Mouse (Mus musculus) stomach, embryonic 14.5 days (tissue): ENCODE results near the gene Best3. TPM values are rescaled to one million over a fixed set of nuclear protein-coding genes. Genes with fewer than 3 reads are reported as not detected.

Source experiments
- ATAC-seq: fragments of 200-750 bp; cut with Nextera tagmentation; 2 replicates; pipeline ENCODE4 v1.8.0; 2017; ENCODE audit warnings: low read depth, moderate TSS enrichment; ENCODE audit not compliant: insufficient number of reproducible peaks, insufficient read depth, low FRiP score
- H3K27ac ChIP-seq: fragments of 300-500 bp; sonication (generic); 2 replicates; pipeline ENCODE4 v1.5.1; 2014; ENCODE audit warnings: mild to moderate bottlenecking, low read length, moderate library complexity, mixed read lengths
- H3K27me3 ChIP-seq: fragments of 300-500 bp; sonication (generic); 2 replicates; pipeline ENCODE4 v1.6.1; 2014; ENCODE audit warnings: low read length, control low read depth, mixed read lengths; ENCODE audit not compliant: control insufficient read depth, insufficient read depth
- H3K36me3 ChIP-seq: fragments of 300-500 bp; sonication (generic); 2 replicates; pipeline ENCODE4 v1.6.1; 2014; ENCODE audit warnings: mild to moderate bottlenecking, control low read depth, low read length, moderate library complexity, mixed read lengths; ENCODE audit not compliant: control insufficient read depth, insufficient read depth
- H3K4me1 ChIP-seq: fragments of 300-500 bp; sonication (generic); 2 replicates; pipeline ENCODE4 v1.6.1; 2014; ENCODE audit warnings: low read length, control low read depth, mixed read lengths; ENCODE audit not compliant: control insufficient read depth, insufficient read depth
- H3K4me2 ChIP-seq: fragments of 300-500 bp; sonication (generic); replicated peaks from 2 replicates; pipeline ENCODE4 v1.6.1; 2014; ENCODE audit warnings: low read depth, low read length, control low read depth
- H3K4me3 ChIP-seq: fragments of 300-500 bp; sonication (generic); 2 replicates; pipeline ENCODE4 v1.5.1; 2014; ENCODE audit warnings: low read depth, low read length, control low read depth
- H3K9ac ChIP-seq: fragments of 300-500 bp; sonication (generic); replicated peaks from 2 replicates; pipeline ENCODE4 v1.6.1; 2014; ENCODE audit warnings: low read depth, mild to moderate bottlenecking, control low read depth, low read length, moderate library complexity, mixed read lengths
- H3K9me3 ChIP-seq: fragments of 300-500 bp; sonication (generic); 2 replicates; pipeline ENCODE4 v1.6.1; 2016; ENCODE audit warnings: low read depth, low read length, control low read depth; ENCODE audit not compliant: control insufficient read depth
- WGBS: fragments of 180-500 bp; shearing (Covaris S2); extraction: QIAGEN DNeasy Blood & Tissue Kit; methylation state at CpG from one replicate; pipeline ENCODE4 v1.1.7; 2014; 5-methylcytosine and 5-hydroxymethylcytosine counted together
- polyA plus RNA-seq: library from polyadenylated mRNA; unstranded; fragments of >200 nt; fragmentation: Nextera tagmentation; extraction: Ambion mirVana; gene quantifications from 2 replicates; pipeline ENCODE4 v1.2.1, GENCODE M21; 2014

Best3 gene
- polyA plus RNA-seq, 1 experiment from 2014 or later, result not detected

DNA sequence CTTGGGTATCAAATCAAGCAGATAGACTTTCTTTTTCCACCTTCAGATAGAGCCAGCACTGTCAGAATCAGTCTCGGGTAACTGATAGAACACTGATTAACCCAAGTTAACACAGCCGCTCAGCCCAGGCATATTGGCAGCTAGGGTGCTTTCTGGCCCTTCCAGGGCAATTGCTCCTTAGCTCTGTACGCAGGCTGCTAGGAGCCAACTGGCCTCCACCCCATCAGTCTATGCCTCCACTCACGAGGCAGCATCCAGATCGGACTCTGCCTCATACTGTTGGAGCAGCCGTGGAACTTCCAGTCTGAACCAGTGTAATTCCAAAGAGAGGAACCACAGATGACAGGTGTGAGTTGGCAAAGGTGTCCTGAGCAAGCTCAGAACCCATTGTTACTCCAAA lies 20.0 kb upstream of the Best3 start:
- 78% methylated on average over 6 of the region's 6 CpGs for WGBS
- no peak for ATAC-seq

DNA sequence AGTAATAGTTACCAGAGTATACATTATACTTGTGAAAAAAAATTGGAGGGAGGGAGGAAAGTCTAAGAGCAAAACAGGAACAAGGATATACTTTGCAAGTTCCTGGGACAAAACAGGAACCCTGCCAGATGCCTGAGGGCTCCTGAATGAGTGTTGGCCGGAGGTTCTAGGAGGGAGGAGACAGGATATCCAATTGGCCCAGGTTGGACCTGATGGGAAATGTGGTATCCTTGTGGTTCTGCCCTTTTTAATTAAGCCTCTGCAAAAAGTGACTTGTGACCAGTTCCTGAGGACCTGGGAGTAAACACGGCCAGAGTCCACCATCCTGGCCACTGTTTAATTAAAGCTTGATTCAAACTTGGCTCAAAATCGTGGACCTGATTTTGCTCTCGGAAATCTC lies 17.4 kb upstream of the Best3 start:
- Histone ChIP-seq H3K4me1 (no peaks in the 10 kb centered on the region), H3K36me3 (no peaks in the 10 kb centered on the region), H3K9me3 (no peaks in the 10 kb centered on the region), H3K4me3 (no peak overlapping the region), H3K9ac (no peak overlapping the region), H3K27me3 (no peaks in the 10 kb centered on the region), H3K27ac (no peak overlapping the region), H3K4me2 (no peak overlapping the region)
- ATAC-seq, result no peak
- WGBS, result 79% methylated on average over 4 of the region's 4 CpGs

More for the DNA sequence above, 20.0 kb upstream of the Best3 start:
- H3K27ac ChIP-seq, result no peak overlapping the region
- no peaks in the 10 kb centered on the region for H3K27me3 ChIP-seq
- H3K36me3 ChIP-seq, result no peaks in the 10 kb centered on the region
- H3K9ac ChIP-seq, result no peak overlapping the region
- no peak overlapping the region for H3K4me2 ChIP-seq
- no peaks in the 10 kb centered on the region for H3K9me3 ChIP-seq
- H3K4me3 ChIP-seq, result no peak overlapping the region
- no peaks in the 10 kb centered on the region for H3K4me1 ChIP-seq

DNA sequence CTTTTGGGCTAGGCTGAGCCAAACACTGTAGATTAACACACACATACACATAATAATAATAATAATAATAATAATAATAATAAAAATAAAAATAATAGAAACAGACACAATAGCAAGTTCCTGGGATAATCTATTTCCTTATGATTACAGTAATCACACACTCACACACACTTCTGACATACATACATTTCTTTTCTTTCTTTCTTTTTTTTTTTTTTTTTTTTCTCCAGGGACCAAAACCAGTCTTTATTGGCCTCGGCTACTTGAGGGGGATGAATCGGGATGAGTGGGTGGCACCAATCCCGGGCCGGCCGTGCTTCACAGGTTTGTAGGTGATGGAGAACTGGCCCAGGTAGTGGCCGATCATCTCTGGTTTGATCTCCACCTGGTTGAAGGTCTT lies 13.6 kb upstream of the Best3 start, which contains the start of gene Gm10271:
TSS of gene Gm10271 (minus strand) at position 101 of the 400 bp plus-strand sequence.
- H3K27me3 ChIP-seq, result no peaks in the 10 kb centered on the region
- WGBS, result 96% methylated on average over 6 of the region's 6 CpGs

DNA sequence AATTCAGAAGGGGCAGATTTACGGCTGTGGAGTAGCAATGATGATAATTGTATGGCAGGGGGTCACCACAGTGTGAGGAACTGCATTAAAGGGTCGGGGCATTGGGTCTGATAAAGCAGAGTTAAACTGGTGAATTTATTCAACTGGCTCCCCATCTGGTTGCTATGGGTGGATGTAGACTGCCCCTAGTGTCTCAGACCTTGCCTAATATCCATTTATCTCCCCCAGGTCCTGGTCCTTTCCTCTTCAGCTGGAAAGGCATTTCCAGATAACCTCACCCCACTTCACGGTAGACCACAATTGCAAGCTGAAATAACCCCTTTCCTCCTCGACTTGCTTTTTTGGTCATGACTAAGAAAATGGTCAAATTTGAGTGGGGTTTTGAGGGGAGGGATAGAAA lies 8.7 kb upstream of the Best3 start:
- H3K4me1 ChIP-seq, result no peaks in the 10 kb centered on the region
- ATAC-seq, result no peak
- H3K4me3 ChIP-seq, result no peak overlapping the region

More for the DNA sequence above, 13.6 kb upstream of the Best3 start, which contains the start of gene Gm10271:
- Histone ChIP-seq H3K4me3 (no peak within 1 kb of the TSS), H3K36me3 (no peaks in the 10 kb centered on the region), H3K4me1 (no peaks in the 10 kb centered on the region), H3K9ac (no peak within 1 kb of the TSS), H3K9me3 (no peaks in the 10 kb centered on the region), H3K4me2 (no peak within 1 kb of the TSS), H3K27ac (no peak within 1 kb of the TSS)
- no peak for ATAC-seq

DNA sequence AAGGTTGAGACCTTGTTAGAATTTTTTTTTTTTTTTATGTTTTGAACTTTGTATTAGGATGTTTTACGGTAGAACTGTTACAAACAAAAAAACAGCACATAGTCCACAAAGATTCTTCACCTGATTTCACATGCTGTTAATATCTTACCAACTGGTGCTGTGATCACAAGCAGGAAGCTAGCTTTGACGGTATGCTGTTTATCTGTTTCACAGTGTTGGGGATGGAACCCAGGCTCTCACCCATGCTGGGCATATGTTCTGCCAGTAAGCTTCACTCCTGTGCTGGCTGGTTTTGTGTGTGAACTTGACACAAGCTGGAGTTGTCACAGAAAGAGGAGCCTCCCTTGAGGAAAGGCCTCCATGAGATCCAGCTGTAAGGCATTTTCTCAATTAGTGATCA lies 8.3 kb upstream of the Best3 start:
- no peak overlapping the region for H3K4me2 ChIP-seq
- WGBS, result 79% methylated on average over 2 of the region's 2 CpGs
- H3K9ac ChIP-seq, result no peak overlapping the region
- no peaks in the 10 kb centered on the region for H3K36me3 ChIP-seq
- no peaks in the 10 kb centered on the region for H3K4me1 ChIP-seq
- no peak overlapping the region for H3K4me3 ChIP-seq
- H3K27me3 ChIP-seq, result no peaks in the 10 kb centered on the region
- no peak overlapping the region for H3K27ac ChIP-seq
- no peak for ATAC-seq
- H3K9me3 ChIP-seq, result no peaks in the 10 kb centered on the region

More for the DNA sequence above, 8.7 kb upstream of the Best3 start:
- Histone ChIP-seq H3K27ac (no peak overlapping the region), H3K9ac (no peak overlapping the region), H3K27me3 (no peaks in the 10 kb centered on the region), H3K9me3 (no peaks in the 10 kb centered on the region), H3K4me2 (no peak overlapping the region), H3K36me3 (no peaks in the 10 kb centered on the region)
- WGBS, result 37% methylated on average over 4 of the region's 4 CpGs

DNA sequence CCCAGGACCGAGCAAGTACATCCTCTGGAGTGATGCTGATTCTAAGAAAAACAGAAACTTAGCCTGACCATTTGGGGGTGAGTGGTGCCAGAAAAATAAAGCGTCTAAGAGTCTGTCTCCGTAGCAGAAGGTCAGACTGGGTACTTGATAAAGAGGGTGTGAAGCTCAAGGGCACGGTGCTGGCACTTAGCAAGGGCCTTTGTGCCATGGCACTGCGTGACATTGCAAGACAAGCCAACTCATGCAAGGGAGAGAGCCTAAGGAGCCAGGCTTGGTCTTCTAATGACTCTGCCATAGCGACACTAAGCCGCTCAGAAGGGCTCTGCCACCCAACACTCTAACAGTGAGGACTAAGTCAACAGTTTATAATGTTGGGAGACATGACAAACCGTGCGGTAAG lies 7.3 kb upstream of the Best3 start:
- Histone ChIP-seq H3K4me3 (no peak overlapping the region), H3K9me3 (no peaks in the 10 kb centered on the region), H3K27me3 (no peaks in the 10 kb centered on the region), H3K9ac (no peak overlapping the region), H3K36me3 (no peaks in the 10 kb centered on the region), H3K27ac (no peak overlapping the region), H3K4me2 (no peak overlapping the region), H3K4me1 (no peaks in the 10 kb centered on the region)
- 91% methylated on average over 9 of the region's 9 CpGs for WGBS
- no peak for ATAC-seq

DNA sequence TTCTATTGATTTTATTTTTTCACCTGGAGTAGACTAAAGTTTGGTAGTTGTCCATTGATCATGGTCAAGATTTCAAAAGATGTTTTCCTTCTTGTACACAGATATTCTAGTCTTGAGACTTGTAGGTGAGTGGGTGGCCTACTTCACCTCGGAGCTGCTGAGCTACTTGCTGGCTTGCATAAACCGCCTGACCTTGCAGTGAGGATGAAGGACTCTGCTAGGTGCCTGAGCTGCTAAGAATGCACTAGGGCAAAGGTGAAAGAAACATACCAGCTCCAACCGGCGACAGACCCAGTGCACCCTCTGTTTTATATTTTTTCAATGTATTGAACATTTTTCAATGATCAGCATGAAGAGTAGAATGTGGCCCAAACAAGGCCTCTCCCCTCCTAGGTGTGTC lies 5.8 kb upstream of the Best3 start:
- ATAC-seq, result no peak
- no peaks in the 10 kb centered on the region for H3K27me3 ChIP-seq
- H3K27ac ChIP-seq, result no peak overlapping the region
- H3K4me3 ChIP-seq, result no peak overlapping the region
- 52% methylated on average over 4 of the region's 4 CpGs for WGBS
- no peaks in the 10 kb centered on the region for H3K36me3 ChIP-seq
- H3K9ac ChIP-seq, result no peak overlapping the region
- H3K4me2 ChIP-seq, result no peak overlapping the region
- H3K9me3 ChIP-seq, result no peaks in the 10 kb centered on the region
- no peaks in the 10 kb centered on the region for H3K4me1 ChIP-seq

DNA sequence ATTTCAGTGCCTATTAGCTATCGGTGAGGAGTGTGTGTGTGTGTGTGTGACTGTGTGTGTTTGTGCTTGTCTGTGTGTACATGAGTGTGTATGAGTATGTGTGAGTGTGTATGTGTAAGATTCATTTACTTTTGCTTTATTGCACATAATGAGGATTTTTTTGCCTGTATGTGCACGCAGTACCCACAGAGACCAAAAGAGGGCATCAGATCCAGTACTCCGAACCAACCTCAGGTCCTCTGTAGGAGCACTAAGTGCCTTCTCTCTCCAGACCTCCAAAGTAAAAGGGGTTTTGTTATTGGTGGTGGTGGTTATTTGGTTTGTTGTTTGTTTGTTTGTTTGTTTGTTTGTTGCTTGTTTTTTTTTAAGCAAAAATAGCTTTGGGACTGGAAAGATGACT lies 5.2 kb upstream of the Best3 start:
- Histone ChIP-seq H3K9ac (no peak overlapping the region), H3K27ac (no peak overlapping the region), H3K9me3 (no peaks in the 10 kb centered on the region), H3K4me2 (no peak overlapping the region), H3K4me1 (no peaks in the 10 kb centered on the region), H3K27me3 (no peaks in the 10 kb centered on the region), H3K36me3 (no peaks in the 10 kb centered on the region), H3K4me3 (no peak overlapping the region)
- no peak for ATAC-seq
- 73% methylated on average over 3 of the region's 3 CpGs for WGBS

DNA sequence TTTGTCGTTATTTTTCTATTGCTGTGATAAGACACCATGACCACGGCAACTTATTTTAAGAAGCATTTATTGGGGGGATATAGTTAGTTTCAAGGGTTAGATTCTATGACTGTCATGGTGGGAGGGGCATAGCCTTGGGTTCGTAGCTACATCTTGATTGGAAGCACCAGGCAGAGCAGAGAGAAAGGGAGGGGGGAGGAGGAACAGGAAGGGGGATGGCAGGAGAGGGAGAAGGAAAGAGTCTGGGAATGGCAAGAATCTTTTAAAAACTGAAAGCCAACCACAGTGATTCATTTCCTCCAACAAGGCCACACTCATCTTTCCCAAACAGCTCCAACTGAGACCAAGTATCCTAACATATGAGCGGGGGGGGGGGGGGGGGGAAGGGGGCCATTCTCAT lies 3.6 kb upstream of the Best3 start:
- ATAC-seq, result no peak
- Histone ChIP-seq H3K27me3 (no peaks in the 10 kb centered on the region), H3K4me3 (no peak overlapping the region), H3K9me3 (no peaks in the 10 kb centered on the region), H3K27ac (no peak overlapping the region), H3K4me1 (0 out of 2 replicates have a peak, but pooled peaks cover 10% of the 10 kb centered on the region), H3K9ac (no peak overlapping the region), H3K4me2 (no peak overlapping the region), H3K36me3 (no peaks in the 10 kb centered on the region)
- WGBS, result 60% methylated on average over 4 of the region's 4 CpGs
